Mouse (Mus musculus) spleen, postnatal 10 days (tissue): Measurements from ENCODE around the gene Rnf157.
"Not testable (repeated sequence)": the region's sequence is repeated elsewhere in the genome, so short reads cannot be mapped to it uniquely, and the experiment has no call there.

ENCODE experiments used
- DNase-seq, 2 experiments: peaks; one replicate each; pipeline ENCODE4 v3.0.0; 2021 to 2022; ENCODE audit warnings: low spot score in 2 of 2

Gene Rnf157

DNA sequence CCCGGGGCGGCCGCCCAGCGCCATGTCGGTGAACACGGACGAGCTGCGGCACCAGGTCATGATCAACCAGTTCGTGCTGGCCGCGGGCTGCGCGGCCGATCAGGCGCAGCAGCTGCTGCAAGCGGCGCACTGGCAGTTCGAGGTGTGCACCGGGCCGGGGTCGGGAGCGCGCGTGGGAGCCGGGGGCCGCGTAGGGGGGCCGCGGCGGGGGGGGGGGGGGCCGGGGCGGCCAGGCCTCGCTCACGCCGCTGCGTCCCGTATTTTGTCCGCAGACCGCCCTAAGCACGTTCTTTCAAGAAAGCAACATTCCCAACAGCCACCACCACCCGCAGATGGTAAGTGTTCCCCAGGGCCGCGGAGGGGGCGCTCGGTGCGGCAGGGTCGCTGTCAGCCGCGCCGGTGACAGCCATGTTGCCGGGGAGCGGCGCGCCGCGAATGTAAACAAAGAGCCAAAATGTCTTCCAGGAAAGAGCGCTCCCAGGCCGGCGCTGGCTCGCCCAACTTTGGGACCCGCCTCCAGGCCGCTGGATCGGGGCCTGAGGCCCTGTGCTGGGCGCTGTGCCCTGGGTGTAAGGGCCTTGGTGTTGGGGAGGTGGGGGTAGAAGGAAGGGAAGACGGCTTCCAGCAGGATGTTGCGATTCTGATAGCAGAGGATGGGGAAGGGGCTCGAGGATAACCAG lies 21.6 kb upstream of the Rnf157 start:
- DNase-seq = peak; percentile 74 to 77

- DNase-seq = peak; percentile 97 to 99
Measured at GRCm38 (mm10) chr11:116433356-116434286, 20.8 kb upstream of the Rnf157 start, which contains the start of gene Ubald2. Ubald2 (plus strand) TSS chr11:116434094.

DNA sequence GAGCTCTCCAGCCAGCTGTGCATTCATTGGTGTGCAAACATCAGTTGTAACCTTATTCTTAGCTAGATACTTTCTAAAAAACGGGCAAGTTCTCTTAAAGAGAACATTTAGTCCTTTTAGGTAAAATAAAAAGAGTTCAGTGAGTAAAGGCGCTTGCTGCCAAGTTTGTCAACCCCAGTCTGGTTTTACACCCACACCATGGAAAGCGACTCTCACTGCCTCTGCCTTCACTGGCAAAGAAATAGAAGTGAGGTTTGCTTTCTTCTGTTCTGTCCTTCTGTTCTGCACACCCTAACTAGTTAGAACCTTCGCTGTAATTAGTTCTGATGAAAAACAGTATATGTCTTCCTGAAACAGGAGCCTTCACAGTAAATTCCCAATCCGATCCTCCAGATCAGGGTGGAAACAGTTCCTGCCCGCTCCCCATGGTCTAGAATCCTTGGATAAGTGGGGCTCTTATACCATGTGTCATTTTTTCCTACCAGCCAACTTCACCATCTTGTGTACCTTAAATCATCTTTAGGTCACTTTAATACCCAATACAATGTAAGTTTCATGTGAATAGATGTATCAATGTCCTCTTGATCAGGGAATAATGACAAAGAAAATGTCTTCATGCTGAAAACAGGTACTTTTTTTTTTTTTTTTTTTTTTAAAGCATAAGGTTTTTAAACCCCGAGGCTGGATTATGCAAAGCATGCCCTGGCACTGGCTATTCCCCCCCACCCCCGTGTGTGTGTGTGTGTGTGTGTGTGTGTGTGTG lies 19.9 kb upstream of the Rnf157 start:
- no peak for DNase-seq

DNA sequence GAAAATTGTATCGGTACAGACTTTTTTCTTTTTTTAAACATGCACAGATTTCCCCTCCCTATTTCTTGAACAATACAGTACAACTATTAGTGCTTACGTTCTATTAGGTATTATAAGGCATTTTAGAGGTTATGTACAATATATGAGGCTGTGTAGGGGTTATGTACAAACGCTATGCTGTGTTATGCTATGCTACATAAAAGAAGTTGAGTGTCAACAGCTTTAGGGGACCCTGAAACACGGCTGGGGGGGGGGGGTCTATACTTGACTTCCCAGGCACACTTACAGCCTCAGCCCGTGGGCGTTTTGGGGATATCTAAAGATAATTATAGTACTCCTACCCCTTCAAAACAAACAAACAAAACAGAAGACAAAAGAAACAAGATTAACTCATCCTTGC lies 19.3 kb upstream of the Rnf157 start:
- DNase-seq = no peak

DNA sequence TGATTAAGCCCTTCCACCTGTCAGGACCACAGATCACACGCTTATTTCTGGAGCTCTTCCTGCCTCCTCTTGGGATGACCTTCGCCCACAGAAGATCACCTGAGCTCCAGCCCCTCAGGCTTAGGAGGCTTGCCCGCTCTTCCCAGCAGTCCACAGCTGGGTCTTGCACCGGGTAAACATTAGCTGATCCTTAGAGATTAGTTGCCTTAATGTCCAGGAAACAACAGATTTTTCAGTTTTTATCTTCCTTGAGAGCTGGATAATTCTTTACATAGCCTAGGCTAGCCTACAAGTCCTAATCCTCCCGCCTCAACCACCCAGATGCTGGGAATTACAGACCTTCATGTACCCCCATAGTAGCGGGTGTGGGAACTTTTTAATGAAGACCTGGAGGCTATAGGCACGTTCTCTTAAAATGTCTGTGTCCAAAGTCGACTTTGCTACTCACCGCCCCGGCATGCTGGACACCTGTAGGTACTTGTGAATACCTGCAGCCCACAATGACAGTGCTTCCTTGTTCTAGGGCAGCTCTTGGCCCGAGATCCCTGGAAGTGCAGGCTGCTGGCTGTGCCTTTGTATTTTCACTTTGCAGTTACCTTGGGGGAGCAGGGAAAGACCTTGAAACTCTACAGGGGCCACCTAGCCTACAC lies 18.7 kb upstream of the Rnf157 start:
- DNase-seq = no peak

DNA sequence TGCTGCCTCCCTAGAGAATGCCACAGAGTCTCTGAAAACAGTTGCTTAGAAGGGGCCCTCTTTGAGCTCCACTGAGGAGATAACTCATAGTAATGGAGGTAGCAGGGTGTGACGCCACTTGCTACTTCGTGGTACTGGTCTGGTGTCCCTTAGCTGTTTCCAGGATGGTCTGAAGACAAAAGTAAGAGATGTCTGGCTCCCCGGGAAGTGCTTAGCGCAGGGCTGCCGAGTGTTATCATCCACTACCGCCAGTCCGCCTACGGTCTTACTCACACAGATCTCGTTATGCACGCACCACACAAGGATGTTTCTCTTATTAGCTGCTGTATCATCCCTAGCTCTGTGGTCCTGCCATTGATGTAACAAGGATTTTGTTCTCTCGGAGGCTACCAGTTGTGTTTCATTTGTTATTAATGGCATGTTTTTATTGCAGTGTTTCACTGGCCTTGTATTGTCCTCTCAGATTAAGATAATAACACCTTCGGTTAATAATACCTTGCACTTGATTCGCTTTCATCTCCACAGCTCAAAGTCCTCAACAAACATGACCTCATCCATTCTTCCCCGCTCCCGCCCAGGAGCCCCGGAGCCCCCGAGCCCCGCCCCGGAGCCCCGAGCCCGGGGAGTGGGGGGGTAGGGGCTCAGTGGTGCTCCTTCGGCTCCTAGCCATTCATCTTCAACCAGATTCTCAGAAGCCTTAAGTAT lies 18.0 kb upstream of the Rnf157 start:
- peak in 1 of 2 experiments; percentile 27 for DNase-seq

DNA sequence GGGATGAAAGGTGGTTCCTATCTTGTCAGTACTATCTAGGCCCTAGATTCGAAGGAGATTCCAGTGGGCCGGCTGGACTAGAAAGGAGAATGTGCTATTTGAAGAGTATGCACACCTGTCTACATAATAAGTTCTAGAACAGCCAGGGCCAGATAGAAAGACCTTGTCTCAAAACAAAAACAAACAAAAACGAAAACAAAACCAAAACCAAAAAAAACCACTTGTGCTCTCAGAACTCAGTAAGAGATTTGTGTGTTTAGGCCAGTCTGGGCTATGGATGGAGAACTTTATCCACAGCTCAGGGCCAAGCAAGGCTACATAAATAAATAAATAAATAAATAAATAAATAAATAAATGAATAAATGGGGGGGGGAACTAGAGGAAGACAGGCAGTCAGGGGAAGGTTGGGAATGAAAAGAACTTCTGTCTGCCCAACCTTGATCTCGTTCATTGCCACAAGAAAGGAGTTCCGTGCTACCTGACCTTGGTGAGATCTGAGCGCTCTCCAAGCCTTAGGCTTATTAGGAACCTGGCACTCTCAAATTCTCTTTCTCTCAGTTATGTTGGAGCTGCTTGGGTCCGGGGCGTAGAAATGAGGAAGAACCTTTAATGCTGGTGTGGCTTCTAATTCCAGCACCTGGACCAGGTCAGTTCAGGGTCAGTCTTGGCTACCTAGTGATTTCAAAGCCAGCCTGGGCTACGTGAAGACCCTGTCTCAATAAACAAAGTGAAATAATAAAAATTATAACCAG lies 17.2 kb upstream of the Rnf157 start:
- DNase-seq = no peak

DNA sequence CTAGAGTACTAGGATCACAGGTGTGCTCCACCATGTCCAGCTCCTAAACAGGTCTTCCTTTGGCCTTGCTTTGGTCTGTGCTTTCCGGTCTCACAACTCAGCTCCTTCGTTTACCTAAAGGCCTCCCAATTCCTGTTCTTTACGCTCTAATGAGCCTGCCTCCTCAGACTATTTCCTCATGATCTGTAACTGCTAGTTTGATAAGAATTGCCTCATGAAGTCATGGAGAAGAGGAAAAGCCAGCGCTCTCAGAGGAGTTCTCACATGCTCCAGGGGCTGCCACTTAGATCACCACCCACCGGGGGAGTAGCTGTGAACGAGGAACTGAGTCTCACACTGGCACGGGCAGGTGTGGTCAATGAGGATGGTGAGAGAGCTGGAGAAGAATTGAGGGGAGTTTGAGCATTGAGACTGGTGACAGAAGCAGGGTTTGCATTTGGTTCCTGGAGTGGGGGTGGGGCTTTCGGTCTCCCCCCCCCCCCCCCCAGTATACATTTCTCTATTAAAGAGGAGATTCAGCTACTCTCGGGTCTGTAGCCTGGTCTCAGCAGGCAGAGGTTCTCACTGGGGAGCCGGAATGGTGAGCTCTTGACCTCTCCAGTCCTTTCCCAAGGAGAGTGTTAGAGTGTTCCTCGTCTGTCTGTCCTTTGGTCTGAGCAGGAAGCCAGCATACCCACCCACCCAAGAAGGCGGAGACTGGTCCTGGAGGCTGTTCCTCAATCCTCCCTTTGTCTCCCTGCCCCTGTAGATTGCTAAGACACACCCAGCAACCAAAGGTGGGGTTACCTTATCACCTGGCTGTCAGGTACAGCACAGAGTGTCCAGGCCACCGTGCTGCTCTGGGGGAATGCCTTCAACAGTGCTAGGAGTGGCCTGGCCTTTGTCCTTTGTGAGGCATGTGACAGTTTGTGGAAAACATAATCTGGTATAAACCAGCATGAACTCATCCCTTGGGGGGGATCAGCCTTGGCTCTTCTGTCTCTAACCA lies 16.3 kb upstream of the Rnf157 start:
- DNase-seq = peak in 1 of 2 experiments; percentile 27

- no peak for DNase-seq
Measured at GRCm38 (mm10) chr11:116426852-116427575, 14.2 kb upstream of the Rnf157 start.

GRCm38 (mm10) chr11:116426328-116426727 lies 13.5 kb upstream of the Rnf157 start:
- DNase-seq = not testable (repeated sequence)

DNA sequence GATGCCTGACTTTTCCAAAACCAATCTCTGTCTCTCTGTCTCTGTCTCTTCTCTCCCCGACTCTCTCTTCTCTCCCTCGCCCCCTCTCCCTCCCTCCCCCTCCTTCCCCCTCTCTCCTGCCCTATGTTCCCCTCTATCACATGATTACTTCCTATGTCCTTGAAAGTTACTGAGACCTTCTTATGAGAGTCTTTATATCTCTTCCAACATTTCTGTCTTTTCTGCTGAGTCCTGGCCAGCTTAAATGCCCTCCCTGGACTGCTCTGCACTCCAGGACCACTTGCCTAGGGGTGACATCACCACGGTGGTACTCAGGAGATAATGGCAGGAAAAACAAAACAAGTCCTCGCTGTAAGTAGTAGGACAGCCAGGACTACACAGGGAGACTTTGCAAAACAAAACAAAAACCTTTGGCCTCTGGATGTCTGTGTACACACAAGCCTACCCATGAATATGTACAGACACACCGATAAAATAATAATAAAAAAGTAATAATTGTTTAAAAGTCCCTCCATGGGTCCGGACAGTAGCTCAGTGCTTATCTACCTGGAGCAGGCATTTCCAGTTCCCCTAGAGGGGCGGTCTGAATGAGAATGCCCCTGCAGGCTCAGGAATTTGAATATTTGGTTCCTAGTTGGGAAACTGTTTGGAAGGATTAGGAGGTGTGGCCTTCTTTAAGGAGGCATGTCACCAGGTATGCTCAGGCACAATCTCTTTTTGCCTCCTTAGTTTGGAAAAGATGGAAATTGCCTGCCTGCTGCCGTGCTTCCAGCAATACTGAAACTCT lies 12.0 kb upstream of the Rnf157 start:
- no peak for DNase-seq

GRCm38 (mm10) chr11:116423782-116424620 lies 11.2 kb upstream of the Rnf157 start:
- DNase-seq = peak in 1 of 2 experiments; percentile 72

GRCm38 (mm10) chr11:116423214-116423613 lies 10.4 kb upstream of the Rnf157 start:
- DNase-seq = peak in 1 of 2 experiments; percentile 20

DNA sequence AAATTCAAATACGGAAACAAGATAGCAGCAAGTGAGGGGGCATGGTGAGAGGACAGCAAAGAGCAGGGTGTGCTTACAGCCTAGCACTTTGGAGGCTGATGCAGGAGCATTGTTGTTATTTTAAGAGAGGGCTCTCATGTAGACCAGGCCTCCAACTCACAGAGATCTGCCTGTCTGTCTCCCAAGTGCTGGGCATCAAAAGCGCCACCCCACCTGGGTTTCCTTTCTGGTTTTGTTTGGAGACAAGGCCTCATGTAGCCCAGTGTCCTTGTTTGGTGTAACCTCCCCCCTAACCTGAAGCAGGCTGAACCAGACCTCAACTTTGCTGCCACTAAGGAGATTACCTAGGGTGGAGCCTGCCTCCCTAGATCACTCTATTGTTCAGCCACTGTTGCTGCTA lies 9.7 kb upstream of the Rnf157 start:
- DNase-seq = no peak

DNA sequence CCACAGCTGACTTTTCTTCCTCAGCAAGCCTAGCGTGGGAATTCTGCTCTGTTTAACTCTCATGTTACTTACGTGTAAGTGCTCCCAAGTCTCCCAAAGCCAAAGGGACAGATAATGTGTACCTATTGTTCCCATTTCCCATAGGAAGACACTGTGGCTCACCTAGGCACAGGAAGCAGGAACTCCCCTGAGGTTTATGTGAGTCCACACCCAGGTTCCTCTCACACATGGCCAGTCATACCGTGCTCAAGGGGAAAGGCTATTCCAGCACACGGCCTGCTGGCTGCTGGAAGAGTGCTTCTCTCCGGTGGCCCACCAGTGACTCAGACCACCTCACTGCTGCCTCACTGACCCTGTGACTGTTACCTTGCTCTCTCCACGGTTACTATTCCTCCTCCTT lies 8.3 kb upstream of the Rnf157 start:
- DNase-seq = no peak

DNA sequence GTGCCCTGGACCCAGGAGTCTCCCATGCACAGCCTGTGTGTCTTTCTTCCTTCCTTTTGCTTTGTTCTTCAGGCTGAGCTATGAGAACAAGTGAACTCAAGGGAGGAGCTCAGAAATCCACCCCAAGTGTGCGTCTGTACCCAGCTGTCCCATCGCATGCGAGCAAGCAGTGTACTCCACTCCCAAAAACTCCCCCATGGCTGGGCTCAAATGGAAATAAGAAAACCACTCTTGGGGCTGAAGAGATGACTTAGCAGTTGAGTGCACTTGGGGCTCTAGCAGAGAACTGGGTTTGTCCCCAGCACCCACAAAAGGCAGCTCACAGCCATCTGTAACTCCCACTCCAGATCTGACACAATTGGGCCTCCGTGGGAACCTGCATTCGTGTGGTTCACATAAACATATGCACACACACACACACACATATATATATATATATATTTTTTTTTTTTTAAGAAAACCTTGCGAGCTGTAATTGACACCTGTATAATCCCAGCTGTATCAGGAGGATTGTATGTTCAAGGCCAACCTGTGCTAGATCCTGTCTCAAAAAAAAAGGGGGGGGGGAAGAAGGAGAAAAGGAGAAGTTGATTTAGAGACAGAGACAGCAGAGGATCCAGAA lies 6.1 kb upstream of the Rnf157 start:
- DNase-seq = no peak
